Mouse (Mus musculus): ENCODE results near the gene Sphkap. TPM values are rescaled to one million over a fixed set of nuclear protein-coding genes. Genes with fewer than 3 reads are reported as not detected.

Sphkap gene
- polyA plus RNA-seq (2015; fragmentation: Nextera tagmentation; extraction: Ambion mirVana) = not detected in 2 replicates

GRCm38 (mm10) chr1:83408021-83408464, at the start of gene Sphkap:
Gene Sphkap (minus strand): TSS chr1:83408200.

Other genes with a start within 250 kb of the Sphkap start
- not detected in 2 replicates for gene Daw1, start 248.4 kb downstream of the Sphkap start, polyA plus RNA-seq (2015; fragmentation: Nextera tagmentation; extraction: Ambion mirVana)